Mouse (Mus musculus): ENCODE results near the gene Rnpep. TPM values are rescaled to one million over a fixed set of nuclear protein-coding genes. Genes with fewer than 3 reads are reported as not detected.
"Not testable (repeated sequence)": the region's sequence is repeated elsewhere in the genome, so short reads cannot be mapped to it uniquely, and the experiment has no call there.

Rnpep gene
- polyA plus RNA-seq, 1 experiment from 2014 or later, result 136 TPM

DNA sequence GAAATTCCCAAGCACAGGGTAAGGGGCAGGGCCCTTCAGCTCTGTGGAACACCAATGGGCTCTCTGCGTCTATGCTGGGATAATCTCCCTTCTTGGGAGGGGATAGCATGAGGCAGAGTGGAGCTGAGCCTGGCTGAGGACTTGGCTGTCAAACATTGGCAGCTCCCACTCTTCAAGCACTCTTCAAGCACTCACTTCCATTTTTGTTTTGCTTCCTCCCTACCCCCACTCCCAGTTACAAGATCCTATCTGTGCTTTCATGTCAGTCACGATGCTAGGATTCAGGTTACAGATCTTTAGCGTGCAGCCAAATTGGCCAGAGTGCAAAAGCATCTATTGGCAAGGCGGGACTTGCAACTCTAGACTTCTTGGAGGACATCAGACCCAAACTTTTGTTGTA is 31.0 kb downstream of the Rnpep start:
- Histone ChIP-seq H3K4me2 (replicated peaks; ENCODE audit: low read depth) (peak overlapping the region; percentile 76), H3K36me3 (ENCODE audit: control insufficient read depth, insufficient read depth) (peaks cover 34% of the 10 kb centered on the region), H3K4me1 (replicated peaks; ENCODE audit: control insufficient read depth, insufficient read depth, low read length) (0 out of 2 replicates have a peak, but pooled peaks cover 4% of the 10 kb centered on the region), H3K9ac (ENCODE audit: low read depth, low read length) (peak overlapping the region; percentile 11; the same call in 1 of the 2 replicates), H3K27ac (ENCODE audit: low read depth, low read length) (peak overlapping the region; percentile 85), H3K9me3 (ENCODE audit: control insufficient read depth) (no peaks in the 10 kb centered on the region), H3K27me3 (replicated peaks; ENCODE audit: control insufficient read depth, insufficient read depth, low read length) (no peaks in the 10 kb centered on the region), H3K4me3 (ENCODE audit: low read depth, low read length) (no peak overlapping the region)
- 22% methylated on average over 4 of the region's 4 CpGs for WGBS
- no peak for ATAC-seq
- no peak for TF ChIP-seq CTCF (IDR thresholded peaks at IDR 0.05; ENCODE audit: low read depth)

DNA sequence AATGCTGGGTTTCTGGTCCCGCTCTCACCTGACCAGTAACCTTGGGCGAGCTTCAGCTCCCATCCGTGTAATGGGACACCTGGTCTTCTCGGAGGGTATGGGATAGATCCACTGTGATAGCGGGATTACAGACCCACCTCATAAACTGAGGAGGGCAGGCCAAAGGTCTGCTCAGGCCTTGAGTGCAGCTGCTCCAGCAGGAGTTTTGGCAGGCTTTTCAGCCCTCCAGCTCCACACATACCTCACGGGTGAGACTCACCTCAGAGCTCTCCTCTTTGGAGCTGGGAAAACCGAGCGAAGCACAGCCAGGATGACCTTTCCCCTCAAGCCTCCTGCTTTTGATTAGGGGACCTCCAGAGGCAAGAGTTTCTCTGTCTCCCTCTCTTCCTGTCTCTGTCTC is 32.5 kb downstream of the Rnpep start:
- 0 out of 2 replicates have a peak overlapping the region, but pooled peaks have one; percentile 0 for H3K4me2 ChIP-seq (replicated peaks; ENCODE audit: low read depth)
- H3K27me3 ChIP-seq (replicated peaks; ENCODE audit: control insufficient read depth, insufficient read depth, low read length), result no peaks in the 10 kb centered on the region
- H3K36me3 ChIP-seq (ENCODE audit: control insufficient read depth, insufficient read depth), result peaks cover 30% of the 10 kb centered on the region
- no peak for TF ChIP-seq CTCF (IDR thresholded peaks at IDR 0.05; ENCODE audit: low read depth)
- 0 out of 2 replicates have a peak, but pooled peaks cover 4% of the 10 kb centered on the region for H3K4me1 ChIP-seq (replicated peaks; ENCODE audit: control insufficient read depth, insufficient read depth, low read length)
- H3K4me3 ChIP-seq (ENCODE audit: low read depth, low read length), result no peak overlapping the region
- no peak for ATAC-seq
- peak overlapping the region; percentile 85 for H3K27ac ChIP-seq (ENCODE audit: low read depth, low read length)
- H3K9me3 ChIP-seq (ENCODE audit: control insufficient read depth), result no peaks in the 10 kb centered on the region
- WGBS, result 38% methylated on average over 8 of the region's 8 CpGs
- no peak overlapping the region for H3K9ac ChIP-seq (ENCODE audit: low read depth, low read length)

DNA sequence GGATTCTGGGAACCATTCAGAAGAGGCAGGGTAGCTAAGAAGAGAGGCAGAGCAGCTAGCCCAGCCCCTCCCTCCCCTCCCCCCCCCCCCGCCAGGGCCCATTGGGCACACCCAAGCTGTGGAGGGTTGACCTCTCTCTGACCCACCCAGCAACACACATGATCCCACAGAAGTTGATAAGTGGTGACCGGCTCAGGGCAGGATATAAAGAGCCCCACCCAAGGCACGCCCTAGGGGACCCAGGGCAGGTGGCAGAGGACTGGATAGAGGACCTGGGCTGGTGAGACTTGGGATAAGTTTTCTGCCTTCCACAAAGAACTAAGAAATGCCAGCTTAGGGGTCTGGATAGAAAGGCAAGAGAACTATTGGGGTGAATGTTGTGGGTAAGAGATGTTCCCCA is 33.2 kb downstream of the Rnpep start:
- 36% methylated on average over 2 of the region's 3 CpGs for WGBS
- H3K4me3 ChIP-seq (ENCODE audit: low read depth, low read length), result no peak overlapping the region
- H3K36me3 ChIP-seq (ENCODE audit: control insufficient read depth, insufficient read depth), result peaks cover 25% of the 10 kb centered on the region
- no peak overlapping the region for H3K9ac ChIP-seq (ENCODE audit: low read depth, low read length)
- H3K4me1 ChIP-seq (replicated peaks; ENCODE audit: control insufficient read depth, insufficient read depth, low read length), result 0 out of 2 replicates have a peak, but pooled peaks cover 4% of the 10 kb centered on the region
- ATAC-seq, result peak; percentile 83
- H3K27me3 ChIP-seq (replicated peaks; ENCODE audit: control insufficient read depth, insufficient read depth, low read length), result no peaks in the 10 kb centered on the region
- TF ChIP-seq CTCF (IDR thresholded peaks at IDR 0.05; ENCODE audit: low read depth), result no peak
- H3K4me2 ChIP-seq (replicated peaks; ENCODE audit: low read depth), result no peak overlapping the region; the same call in 1 of the 2 replicates
- H3K27ac ChIP-seq (ENCODE audit: low read depth, low read length), result peak overlapping the region; percentile 85
- H3K9me3 ChIP-seq (ENCODE audit: control insufficient read depth), result no peaks in the 10 kb centered on the region

GRCm38 (mm10) chr1:135248434-135248850 is 35.4 kb downstream of the Rnpep start:
- H3K36me3 ChIP-seq (ENCODE audit: control insufficient read depth, insufficient read depth), result peaks cover 12% of the 10 kb centered on the region; the same call in 1 of the 2 replicates
- ATAC-seq, result peak; percentile 83
- H3K27ac ChIP-seq (ENCODE audit: low read depth, low read length), result peak overlapping the region; percentile 78
- H3K9me3 ChIP-seq (ENCODE audit: control insufficient read depth), result no peaks in the 10 kb centered on the region
- 0 out of 2 replicates have a peak, but pooled peaks cover 4% of the 10 kb centered on the region for H3K4me1 ChIP-seq (replicated peaks; ENCODE audit: control insufficient read depth, insufficient read depth, low read length)
- 3% methylated on average over 15 of the region's 15 CpGs for WGBS
- H3K4me2 ChIP-seq (replicated peaks; ENCODE audit: low read depth), result peak overlapping the region; percentile 25; the same call in 1 of the 2 replicates
- H3K27me3 ChIP-seq (replicated peaks; ENCODE audit: control insufficient read depth, insufficient read depth, low read length), result no peaks in the 10 kb centered on the region
- no peak overlapping the region for H3K9ac ChIP-seq (ENCODE audit: low read depth, low read length)
- no peak overlapping the region for H3K4me3 ChIP-seq (ENCODE audit: low read depth, low read length)
- no peak for TF ChIP-seq CTCF (IDR thresholded peaks at IDR 0.05; ENCODE audit: low read depth)

- 81% methylated on average over 8 of the region's 8 CpGs for WGBS
- Histone ChIP-seq H3K9ac (ENCODE audit: low read depth, low read length) (no peak overlapping the region), H3K4me3 (ENCODE audit: low read depth, low read length) (no peak overlapping the region), H3K27ac (ENCODE audit: low read depth, low read length) (no peak overlapping the region), H3K4me2 (replicated peaks; ENCODE audit: low read depth) (no peak overlapping the region), H3K36me3 (ENCODE audit: control insufficient read depth, insufficient read depth) (no peaks in the 10 kb centered on the region), H3K27me3 (replicated peaks; ENCODE audit: control insufficient read depth, insufficient read depth, low read length) (no peaks in the 10 kb centered on the region), H3K4me1 (replicated peaks; ENCODE audit: control insufficient read depth, insufficient read depth, low read length) (no peaks in the 10 kb centered on the region), H3K9me3 (ENCODE audit: control insufficient read depth) (no peaks in the 10 kb centered on the region)
- no peak for TF ChIP-seq CTCF (IDR thresholded peaks at IDR 0.05; ENCODE audit: low read depth)
- no peak for ATAC-seq
These were observed 39.9 kb downstream of the Rnpep start for GRCm38 (mm10) chr1:135244014-135244413.

DNA sequence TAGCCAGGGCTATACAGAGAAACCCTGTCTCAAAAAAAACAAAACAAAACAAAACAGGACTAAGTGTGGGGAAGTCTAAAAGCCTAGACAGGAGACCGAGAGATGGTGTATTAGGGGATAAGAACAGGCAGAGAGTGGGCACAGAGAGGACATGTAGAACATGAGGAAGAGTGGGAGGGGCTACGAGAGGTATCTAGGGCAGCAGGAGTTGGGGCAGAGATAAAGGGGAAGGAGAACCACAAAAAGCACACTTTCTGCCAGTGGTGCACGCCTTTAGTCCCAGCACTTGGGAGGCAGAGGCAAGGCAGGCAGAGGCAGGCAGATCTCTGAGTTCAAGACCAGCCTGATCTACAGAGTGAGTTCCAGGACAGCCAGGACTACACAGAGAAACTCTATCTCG is 43.7 kb downstream of the Rnpep start:
- 95% methylated on average over 4 of the region's 4 CpGs for WGBS
- H3K9me3 ChIP-seq (ENCODE audit: control insufficient read depth); H3K27me3 ChIP-seq (replicated peaks; ENCODE audit: control insufficient read depth, insufficient read depth, low read length); H3K4me3 ChIP-seq (ENCODE audit: low read depth, low read length); H3K4me1 ChIP-seq (replicated peaks; ENCODE audit: control insufficient read depth, insufficient read depth, low read length); H3K36me3 ChIP-seq (ENCODE audit: control insufficient read depth, insufficient read depth); H3K9ac ChIP-seq (ENCODE audit: low read depth, low read length); H3K4me2 ChIP-seq (replicated peaks; ENCODE audit: low read depth); ATAC-seq; H3K27ac ChIP-seq (ENCODE audit: low read depth, low read length): not testable (repeated sequence)

Measured in intestine, postnatal 0 days (tissue).